Mouse (Mus musculus): ENCODE measurements around the gene Noxa1. TPM values are rescaled to one million over a fixed set of nuclear protein-coding genes. Genes with fewer than 3 reads are reported as not detected.

Noxa1 gene
- total and polyA plus RNA-seq, 2 experiments from 2014 or later: not detected

- no peak within 1 kb of the TSS for H3K4me2 ChIP-seq (ENCODE audit: low read depth)
- no peaks in the 10 kb centered on the region for H3K27me3 ChIP-seq (ENCODE audit: insufficient read depth, low read length)
- H3K9me3 ChIP-seq (ENCODE audit: low read length): no peaks in the 10 kb centered on the region
- DNase-seq (no peak), ATAC-seq (no peak)
- WGBS: 74% methylated on average over 5 of the region's 5 CpGs
- H3K4me1 ChIP-seq (ENCODE audit: insufficient read depth): no peaks in the 10 kb centered on the region
- TF ChIP-seq CTCF (IDR thresholded peaks at IDR 0.05; ENCODE audit: low read depth): no peak
- no peak within 1 kb of the TSS for H3K27ac ChIP-seq (ENCODE audit: low read depth, low read length)
- no peak within 1 kb of the TSS for H3K9ac ChIP-seq
- H3K36me3 ChIP-seq (ENCODE audit: insufficient read depth): no peaks in the 10 kb centered on the region
- no peak within 1 kb of the TSS for H3K4me3 ChIP-seq (ENCODE audit: low read depth, low read length)
These were observed 14.9 kb downstream of the Noxa1 start, which contains the start of gene Entpd8 for GRCm38 (mm10) chr2:25080076-25080475. Gene Entpd8, plus strand, starts transcription at chr2:25080304.

- no peaks in the 10 kb centered on the region for H3K4me1 ChIP-seq (ENCODE audit: insufficient read depth)
- DNase-seq (no peak), ATAC-seq (no peak)
- H3K9me3 ChIP-seq (ENCODE audit: low read length): no peaks in the 10 kb centered on the region
- H3K9ac ChIP-seq: no peak overlapping the region
- H3K27me3 ChIP-seq (ENCODE audit: insufficient read depth, low read length): no peaks in the 10 kb centered on the region
- WGBS: 62% methylated on average over 1 of the region's 1 CpGs
- H3K36me3 ChIP-seq (ENCODE audit: insufficient read depth): no peaks in the 10 kb centered on the region
- no peak for TF ChIP-seq CTCF (IDR thresholded peaks at IDR 0.05; ENCODE audit: low read depth)
- no peak overlapping the region for H3K4me2 ChIP-seq (ENCODE audit: low read depth)
- H3K27ac ChIP-seq (ENCODE audit: low read depth, low read length): no peak overlapping the region
- no peak overlapping the region for H3K4me3 ChIP-seq (ENCODE audit: low read depth, low read length)
These were observed 16.0 kb downstream of the Noxa1 start for GRCm38 (mm10) chr2:25078967-25079366.

GRCm38 (mm10) chr2:25075506-25075905 is 19.4 kb downstream of the Noxa1 start:
- no peak overlapping the region for H3K4me3 ChIP-seq (ENCODE audit: low read depth, low read length)
- ATAC-seq (no peak), DNase-seq (no peak)
- H3K36me3 ChIP-seq (ENCODE audit: insufficient read depth): no peaks in the 10 kb centered on the region
- H3K27ac ChIP-seq (ENCODE audit: low read depth, low read length): no peak overlapping the region
- H3K9ac ChIP-seq: no peak overlapping the region
- H3K4me1 ChIP-seq (ENCODE audit: insufficient read depth): no peaks in the 10 kb centered on the region
- H3K9me3 ChIP-seq (ENCODE audit: low read length): no peaks in the 10 kb centered on the region
- no peak for TF ChIP-seq CTCF (IDR thresholded peaks at IDR 0.05; ENCODE audit: low read depth)
- WGBS: 72% methylated on average over 4 of the region's 4 CpGs
- no peak overlapping the region for H3K4me2 ChIP-seq (ENCODE audit: low read depth)
- no peaks in the 10 kb centered on the region for H3K27me3 ChIP-seq (ENCODE audit: insufficient read depth, low read length)

GRCm38 (mm10) chr2:25072398-25072797 is 22.6 kb downstream of the Noxa1 start:
- no peak overlapping the region for H3K4me2 ChIP-seq (ENCODE audit: low read depth)
- WGBS: 95% methylated on average over 4 of the region's 4 CpGs
- H3K27ac ChIP-seq (ENCODE audit: low read depth, low read length): no peak overlapping the region
- H3K9me3 ChIP-seq (ENCODE audit: low read length): no peaks in the 10 kb centered on the region
- DNase-seq (no peak), ATAC-seq (no peak)
- no peaks in the 10 kb centered on the region for H3K36me3 ChIP-seq (ENCODE audit: insufficient read depth)
- no peaks in the 10 kb centered on the region for H3K4me1 ChIP-seq (ENCODE audit: insufficient read depth)
- H3K27me3 ChIP-seq (ENCODE audit: insufficient read depth, low read length): no peaks in the 10 kb centered on the region
- no peak overlapping the region for H3K4me3 ChIP-seq (ENCODE audit: low read depth, low read length)
- no peak overlapping the region for H3K9ac ChIP-seq
- TF ChIP-seq CTCF (IDR thresholded peaks at IDR 0.05; ENCODE audit: low read depth): no peak

- Histone ChIP-seq H3K27me3 (ENCODE audit: insufficient read depth, low read length) (no peaks in the 10 kb centered on the region), H3K9me3 (ENCODE audit: low read length) (no peaks in the 10 kb centered on the region), H3K27ac (ENCODE audit: low read depth, low read length) (no peak overlapping the region), H3K4me3 (ENCODE audit: low read depth, low read length) (no peak overlapping the region), H3K4me1 (ENCODE audit: insufficient read depth) (no peaks in the 10 kb centered on the region), H3K4me2 (ENCODE audit: low read depth) (no peak overlapping the region), H3K36me3 (ENCODE audit: insufficient read depth) (no peaks in the 10 kb centered on the region), H3K9ac (no peak overlapping the region)
- TF ChIP-seq CTCF (IDR thresholded peaks at IDR 0.05; ENCODE audit: low read depth): no peak
- DNase-seq (no peak), ATAC-seq (no peak)
- 62% methylated on average over 4 of the region's 4 CpGs for WGBS
These were observed 25.4 kb downstream of the Noxa1 start for GRCm38 (mm10) chr2:25069537-25069936.

- 82% methylated on average over 4 of the region's 4 CpGs for WGBS
- Histone ChIP-seq H3K9ac (no peak overlapping the region), H3K4me1 (ENCODE audit: insufficient read depth) (no peaks in the 10 kb centered on the region), H3K9me3 (ENCODE audit: low read length) (no peaks in the 10 kb centered on the region), H3K27ac (ENCODE audit: low read depth, low read length) (no peak overlapping the region), H3K36me3 (ENCODE audit: insufficient read depth) (peaks cover 17% of the 10 kb centered on the region), H3K27me3 (ENCODE audit: insufficient read depth, low read length) (no peaks in the 10 kb centered on the region), H3K4me2 (ENCODE audit: low read depth) (no peak overlapping the region), H3K4me3 (ENCODE audit: low read depth, low read length) (no peak overlapping the region)
- ATAC-seq (no peak), DNase-seq (no peak)
- no peak for TF ChIP-seq CTCF (IDR thresholded peaks at IDR 0.05; ENCODE audit: low read depth)
These were observed 28.4 kb downstream of the Noxa1 start for GRCm38 (mm10) chr2:25066552-25066951.

- Histone ChIP-seq H3K4me1 (ENCODE audit: insufficient read depth) (no peaks in the 10 kb centered on the region), H3K4me2 (ENCODE audit: low read depth) (no peak overlapping the region), H3K27me3 (ENCODE audit: insufficient read depth, low read length) (no peaks in the 10 kb centered on the region), H3K9me3 (ENCODE audit: low read length) (no peaks in the 10 kb centered on the region), H3K36me3 (ENCODE audit: insufficient read depth) (peaks cover 28% of the 10 kb centered on the region), H3K4me3 (ENCODE audit: low read depth, low read length) (no peak overlapping the region), H3K9ac (no peak overlapping the region), H3K27ac (ENCODE audit: low read depth, low read length) (no peak overlapping the region)
- DNase-seq: no peak
- no peak for ATAC-seq
- no peak for TF ChIP-seq CTCF (IDR thresholded peaks at IDR 0.05; ENCODE audit: low read depth)
These were observed 29.4 kb downstream of the Noxa1 start for GRCm38 (mm10) chr2:25065537-25065936.

GRCm38 (mm10) chr2:25064285-25064684 is 30.7 kb downstream of the Noxa1 start:
- DNase-seq (no peak), ATAC-seq (no peak)
- H3K4me3 ChIP-seq (ENCODE audit: low read depth, low read length): no peak overlapping the region
- peaks cover 40% of the 10 kb centered on the region for H3K36me3 ChIP-seq (ENCODE audit: insufficient read depth)
- WGBS: 93% methylated on average over 1 of the region's 1 CpGs
- no peaks in the 10 kb centered on the region for H3K4me1 ChIP-seq (ENCODE audit: insufficient read depth)
- H3K9ac ChIP-seq: no peak overlapping the region
- H3K27ac ChIP-seq (ENCODE audit: low read depth, low read length): no peak overlapping the region
- H3K27me3 ChIP-seq (ENCODE audit: insufficient read depth, low read length): no peaks in the 10 kb centered on the region
- no peaks in the 10 kb centered on the region for H3K9me3 ChIP-seq (ENCODE audit: low read length)
- no peak for TF ChIP-seq CTCF (IDR thresholded peaks at IDR 0.05; ENCODE audit: low read depth)
- H3K4me2 ChIP-seq (ENCODE audit: low read depth): no peak overlapping the region
